Mouse (Mus musculus) c-Kit-positive CD71-positive TER-119-negative erythroid progenitor cells, embryonic 14.5 days (primary cell): Measurements from ENCODE around the gene Plcb4.
"Not testable (repeated sequence)": the region's sequence is repeated elsewhere in the genome, so short reads cannot be mapped to it uniquely, and the experiment has no call there.

Experiments used
- DNase-seq: peaks from one replicate; pipeline ENCODE4 v3.0.0-alpha.2; 2013; ENCODE audit warnings: low read depth

Gene Plcb4

DNA sequence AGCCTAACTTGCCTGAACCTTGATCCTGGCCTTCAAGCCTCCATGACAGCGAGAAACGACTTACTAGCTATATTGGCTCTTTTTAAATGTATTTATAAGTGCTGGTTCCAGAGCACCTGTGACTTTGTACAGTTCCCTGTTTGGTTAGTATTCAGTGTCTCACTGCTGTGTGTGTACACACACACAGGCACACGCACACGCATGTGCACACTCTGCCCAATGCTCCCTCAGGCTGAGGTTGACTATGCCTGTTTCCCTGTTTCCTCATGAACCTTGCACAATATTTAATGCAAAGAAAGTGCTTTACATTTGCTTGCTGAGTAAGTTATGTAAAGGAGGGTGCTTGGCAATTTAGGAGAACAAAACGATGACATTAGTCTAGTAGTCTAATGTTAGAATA lies 16.5 kb downstream of the Plcb4 start:
- no peak for DNase-seq

DNA sequence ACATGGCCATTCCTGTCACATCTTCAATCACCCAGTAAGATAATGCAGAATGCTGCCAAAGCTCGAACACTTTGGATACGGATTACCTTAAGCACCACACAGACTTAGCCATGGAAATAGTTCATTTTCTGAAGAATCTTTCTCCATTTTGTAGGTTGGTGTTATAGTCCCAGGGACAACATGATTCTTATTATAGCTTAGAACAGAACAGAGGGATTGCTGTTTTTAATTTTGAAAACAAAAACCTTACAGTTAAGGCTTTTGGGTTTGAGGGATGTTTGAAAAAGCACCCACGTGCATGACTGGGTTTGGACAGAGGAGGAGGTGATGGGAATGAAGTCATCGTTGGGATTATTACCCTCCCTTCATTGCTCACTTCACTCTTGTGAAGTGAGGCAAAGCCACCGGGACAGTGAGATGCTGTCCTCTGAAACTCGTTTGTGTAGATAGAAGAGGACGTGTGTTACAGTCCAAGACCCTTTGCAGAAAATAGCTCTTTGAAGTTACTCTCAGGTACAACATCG lies 18.2 kb downstream of the Plcb4 start:
- no peak for DNase-seq

DNA sequence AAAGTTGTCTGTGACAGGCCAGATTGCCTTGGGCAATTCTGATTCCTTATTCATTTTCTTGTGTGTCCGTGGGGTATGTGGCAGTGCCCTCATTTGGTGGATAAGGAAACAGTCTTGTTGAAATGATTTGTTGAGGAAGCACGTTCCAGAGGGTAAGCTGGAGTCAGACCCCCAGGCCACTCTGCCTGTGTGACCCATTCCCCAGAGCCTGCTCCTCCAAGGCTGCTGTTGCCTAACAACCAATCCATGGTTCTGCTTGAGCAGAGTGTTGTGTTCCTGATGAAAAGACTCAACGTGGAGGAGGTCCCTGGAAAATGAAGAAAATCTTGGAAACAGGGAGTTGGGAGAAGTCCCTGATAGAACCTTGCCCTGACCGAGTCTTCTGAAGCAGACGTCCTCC lies 18.8 kb downstream of the Plcb4 start:
- DNase-seq, result no peak

DNA sequence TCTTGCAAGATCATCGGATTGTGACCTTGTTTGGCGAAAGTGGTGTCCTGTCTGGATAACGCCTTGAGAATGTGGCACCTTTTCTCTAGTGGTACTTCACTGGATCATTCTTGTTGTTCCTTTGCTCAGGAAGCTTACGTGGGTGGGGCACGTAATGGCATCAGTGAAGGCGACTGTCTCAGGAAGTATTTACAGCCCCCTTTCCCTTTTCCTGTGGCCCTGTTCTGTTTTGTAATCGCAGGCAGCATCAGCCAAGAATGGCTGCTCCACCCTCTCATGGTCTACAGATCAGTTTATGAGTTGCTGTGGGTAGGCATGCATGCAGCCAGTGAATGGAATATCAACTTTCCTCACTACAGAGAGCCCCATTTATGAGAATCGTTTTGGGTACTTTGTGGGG lies 21.2 kb downstream of the Plcb4 start:
- DNase-seq, result no peak

DNA sequence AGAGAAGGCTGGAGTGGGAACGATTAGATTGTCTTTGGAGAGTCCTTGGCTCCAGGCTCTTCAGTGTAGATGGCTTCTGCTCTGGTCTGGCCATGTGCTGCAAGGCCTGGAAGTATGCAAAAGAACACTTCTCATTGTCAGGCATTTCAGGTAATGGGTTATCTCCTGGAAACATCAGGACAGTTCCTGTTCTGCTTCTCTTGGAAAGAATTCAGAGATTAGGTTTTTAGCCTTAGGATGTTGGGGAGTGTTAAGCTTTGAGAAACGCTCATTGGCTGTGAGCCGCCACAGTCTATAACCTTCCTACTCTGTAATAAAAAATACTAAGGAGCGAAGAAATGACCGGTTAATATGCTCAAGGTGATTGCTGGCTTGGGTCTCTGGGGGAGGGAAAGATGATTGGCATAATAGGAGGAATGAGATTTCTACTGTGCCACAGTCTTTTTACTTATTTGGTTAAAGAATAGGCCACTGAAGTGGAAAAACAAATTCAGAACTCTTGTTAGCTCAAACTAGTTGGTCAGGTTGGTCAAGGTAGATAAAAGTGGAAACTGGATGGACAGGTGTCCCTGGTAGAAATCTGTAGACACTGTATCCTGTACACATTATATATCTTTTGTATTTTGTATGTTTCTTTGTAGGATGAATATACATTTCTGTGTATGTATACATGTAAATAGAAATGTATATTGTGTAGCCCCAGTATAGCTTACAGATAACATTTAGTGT lies 21.8 kb downstream of the Plcb4 start:
- DNase-seq, result no peak

DNA sequence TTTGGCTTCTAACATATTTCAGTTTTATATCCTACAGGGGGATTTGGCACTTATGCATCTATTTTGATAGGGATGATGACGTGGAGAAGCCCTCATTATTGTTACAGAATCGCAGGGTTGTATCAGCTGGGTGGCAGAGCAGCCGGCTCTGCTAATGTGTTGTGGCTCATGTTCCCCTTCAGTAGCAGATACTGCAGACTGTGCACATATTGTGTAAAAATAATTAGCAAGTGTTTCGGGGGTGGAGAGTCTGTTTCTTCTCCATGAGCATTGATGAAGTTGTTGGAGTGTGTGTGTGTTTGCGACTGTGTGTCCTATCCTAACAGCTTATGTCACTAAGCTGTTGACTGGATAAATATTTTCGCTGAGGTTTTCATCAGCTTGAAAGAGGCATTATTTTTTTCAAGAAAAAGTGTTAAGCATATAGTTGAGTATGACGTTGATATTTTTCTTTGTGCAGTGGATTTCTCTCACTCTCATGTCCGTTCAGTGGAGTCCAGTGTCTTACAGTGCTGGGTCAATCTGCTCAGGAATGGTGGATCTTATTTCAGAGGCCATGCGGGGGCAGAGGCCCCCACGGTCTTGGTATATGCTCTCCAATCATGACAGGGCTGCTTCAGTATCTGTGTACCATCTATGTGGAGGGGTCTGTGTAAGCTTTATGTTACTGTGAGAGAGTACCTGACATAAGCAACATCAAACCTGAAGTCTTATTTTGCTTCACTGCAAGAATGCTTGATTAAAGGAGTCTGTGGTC lies 25.1 kb downstream of the Plcb4 start:
- no peak for DNase-seq

DNA sequence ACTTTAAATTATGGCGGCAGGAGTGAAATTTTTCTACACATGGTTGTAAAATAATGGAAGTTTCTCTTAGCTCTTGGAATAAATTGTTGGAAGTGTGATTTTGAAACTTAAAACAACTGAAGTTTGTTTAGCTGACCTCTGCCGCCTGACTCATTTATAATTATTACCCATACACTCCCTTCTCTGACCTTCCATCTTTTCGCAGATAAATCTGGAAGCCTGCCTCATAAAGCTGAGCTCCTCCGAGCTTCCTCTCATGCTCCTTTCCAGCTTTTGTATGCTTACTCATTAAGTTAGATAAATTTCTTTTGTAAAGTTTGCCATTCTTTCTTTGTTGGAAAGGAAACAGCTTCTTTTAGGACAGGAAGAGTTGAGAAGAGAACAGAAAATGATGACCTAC lies 27.9 kb downstream of the Plcb4 start:
- no peak for DNase-seq

DNA sequence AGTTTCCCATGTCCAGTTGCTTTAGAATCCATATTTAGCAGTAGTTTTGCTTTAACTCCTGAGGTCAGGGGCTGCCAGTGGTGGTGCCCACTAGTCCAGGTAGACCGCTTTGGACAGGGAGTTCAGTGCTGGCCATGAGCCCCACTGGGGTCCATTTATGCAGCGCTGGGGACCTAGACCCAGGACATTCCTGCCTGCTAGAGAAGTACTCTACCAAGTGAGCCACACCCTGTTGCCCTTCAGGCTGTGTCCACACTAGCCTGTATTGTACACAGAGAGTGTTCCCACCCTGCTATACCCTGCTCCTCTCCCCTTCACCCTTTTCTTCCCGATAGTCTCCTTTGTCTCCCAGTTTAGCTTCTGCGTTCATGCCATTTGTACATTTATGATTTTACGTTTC lies 28.8 kb downstream of the Plcb4 start:
- no peak for DNase-seq

DNA sequence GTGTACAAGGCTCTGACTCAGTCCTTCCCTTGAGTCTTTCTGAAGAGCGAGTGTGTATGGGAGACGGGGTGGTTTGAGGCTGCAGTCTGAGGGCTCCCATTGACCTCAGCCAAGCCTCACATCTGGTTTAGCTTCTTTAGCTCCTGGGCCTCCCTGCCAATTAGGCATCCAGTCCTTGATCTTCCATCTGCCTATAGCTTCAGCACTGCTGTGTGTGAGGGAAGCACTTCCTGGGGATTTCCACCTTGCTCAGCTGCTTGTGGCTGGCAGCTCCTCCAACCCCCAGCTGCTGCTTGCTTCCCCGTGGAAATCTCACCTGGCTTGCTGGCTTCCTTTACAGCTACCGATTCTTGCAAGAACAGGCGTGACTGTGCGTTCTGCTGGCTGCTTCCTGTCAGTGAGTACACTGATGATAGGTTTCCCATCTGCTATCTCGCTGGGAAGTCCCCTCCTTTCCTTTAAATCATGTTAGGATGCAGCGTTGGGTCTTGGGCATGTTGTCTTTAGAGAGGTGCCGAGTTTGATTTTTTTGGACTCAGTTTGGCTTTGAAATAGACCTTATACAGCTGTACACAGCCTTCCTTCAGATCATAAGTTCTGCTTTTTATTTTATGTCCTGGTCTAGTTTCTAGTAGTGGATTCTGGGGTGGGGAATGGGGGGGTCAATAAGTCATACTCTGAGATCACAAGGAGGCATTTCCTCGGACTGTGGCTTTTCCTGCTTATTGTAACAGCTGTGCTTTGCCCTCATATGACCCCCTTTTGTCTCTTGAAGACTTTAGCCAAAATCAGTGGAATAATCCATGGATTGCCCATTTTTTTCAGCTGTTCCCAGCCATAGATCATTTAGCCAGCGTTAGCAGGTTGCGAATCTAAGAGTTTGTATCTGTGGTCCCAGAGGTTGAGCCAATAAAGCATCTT lies 34.0 kb downstream of the Plcb4 start:
- no peak for DNase-seq

DNA sequence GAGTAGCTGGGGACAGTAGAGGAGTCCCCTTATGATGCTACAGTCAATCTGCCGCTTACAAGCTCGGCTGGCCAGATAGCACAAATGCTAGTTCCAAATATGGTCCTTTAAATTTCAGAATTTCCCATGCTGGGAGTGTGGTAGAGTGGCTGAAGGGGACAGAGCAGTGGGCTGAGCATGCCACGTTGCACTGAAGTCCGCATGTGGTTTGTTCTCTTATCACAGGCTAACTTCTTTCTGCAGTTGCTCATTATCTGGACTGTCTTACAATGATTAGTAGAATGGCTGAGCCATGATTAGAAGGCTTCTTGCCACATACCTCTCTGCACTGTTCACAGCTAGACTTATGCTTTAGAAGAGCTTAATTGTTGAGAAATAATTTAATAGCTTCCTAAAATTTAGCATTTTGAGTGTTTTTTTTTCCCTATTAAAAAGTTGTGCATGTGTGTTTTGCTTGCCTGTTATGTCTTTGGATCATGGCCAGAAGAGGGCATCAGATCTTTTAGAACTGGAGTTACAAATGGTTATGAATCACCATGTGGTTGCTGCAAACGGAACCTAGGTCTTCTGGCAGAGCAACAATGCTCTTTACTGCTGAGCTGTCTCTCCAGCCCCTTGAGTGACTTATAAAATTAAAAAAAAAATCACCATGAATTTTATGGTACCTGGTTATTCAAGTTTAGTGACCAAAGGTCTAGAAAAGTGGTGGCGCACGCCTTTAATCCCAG lies 42.0 kb downstream of the Plcb4 start:
- peak; percentile 62 for DNase-seq

DNA sequence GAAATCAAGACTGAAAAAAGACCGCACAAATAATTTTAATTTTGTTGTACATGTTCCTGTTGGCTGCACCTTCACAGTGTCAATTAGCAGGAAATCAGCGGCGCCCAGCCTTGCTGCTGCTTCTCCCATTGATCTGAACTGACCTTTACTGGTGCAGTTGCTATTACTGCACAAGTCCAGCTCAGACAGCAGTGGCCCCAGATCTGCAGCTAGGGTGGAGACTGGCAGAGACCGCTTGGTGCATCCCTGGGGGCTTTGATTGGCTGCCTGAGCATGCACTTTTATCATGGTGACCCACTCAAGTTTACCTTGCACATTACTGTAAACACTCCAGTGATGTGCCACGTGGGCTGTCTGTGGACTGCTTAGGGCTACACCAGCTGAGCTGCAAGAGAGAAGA lies 45.9 kb downstream of the Plcb4 start:
- no peak for DNase-seq

DNA sequence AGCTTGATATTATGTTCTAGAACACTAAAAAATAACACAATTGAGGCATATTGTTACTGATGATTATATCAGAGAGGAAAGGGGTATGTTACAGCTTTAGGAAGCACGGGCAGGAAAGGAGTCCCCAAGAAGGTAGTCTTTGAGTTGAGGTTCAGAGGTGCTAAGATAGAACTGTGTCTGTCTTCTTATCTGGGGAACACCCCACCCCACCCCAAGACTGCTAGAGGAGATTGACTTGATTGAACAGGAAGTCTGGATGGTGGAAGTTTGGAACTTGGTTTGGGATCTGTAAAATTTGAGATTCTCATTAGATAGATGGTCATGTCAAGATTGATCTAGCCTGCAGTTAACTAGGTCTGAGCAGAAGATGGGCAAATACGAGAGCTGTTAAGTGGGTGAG lies 48.5 kb downstream of the Plcb4 start:
- DNase-seq, result no peak

DNA sequence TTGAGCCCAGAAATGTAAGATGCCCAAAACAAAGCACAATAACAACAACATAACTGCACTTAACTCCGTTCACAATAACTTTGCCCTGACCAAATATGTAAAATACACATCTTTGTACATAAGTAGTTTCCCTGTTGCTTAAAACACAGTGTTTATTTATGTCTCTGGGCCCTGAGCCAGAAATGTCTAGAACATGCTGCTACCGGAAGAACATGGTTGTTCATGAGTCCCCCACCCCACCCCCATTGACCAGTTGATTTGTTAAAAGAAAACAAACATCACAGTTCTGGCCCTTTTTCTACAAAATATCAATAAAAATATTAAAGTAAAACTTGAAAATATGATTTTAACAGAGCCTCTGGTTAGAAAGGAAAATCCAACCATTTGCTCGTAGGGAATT lies 49.6 kb downstream of the Plcb4 start:
- no peak for DNase-seq

DNA sequence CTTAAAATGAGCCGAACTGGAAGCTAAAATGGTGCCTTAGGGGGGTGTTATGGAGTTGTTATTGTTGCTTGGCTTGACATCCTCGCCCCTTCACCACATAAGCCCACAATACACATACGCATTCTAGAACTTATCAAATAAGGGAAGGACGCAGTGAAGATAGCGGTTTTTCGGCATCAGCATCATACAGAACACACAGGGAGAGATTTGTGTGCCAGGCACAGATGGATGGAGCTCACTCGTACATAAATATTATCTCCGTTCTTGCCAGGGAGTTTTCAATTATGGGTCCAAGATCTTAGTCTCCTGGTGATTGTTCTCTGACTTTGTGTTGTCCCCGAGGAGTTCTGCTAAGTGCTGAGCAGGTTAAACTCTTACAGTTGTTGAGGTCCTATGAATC lies 50.0 kb downstream of the Plcb4 start:
- DNase-seq, result no peak

DNA sequence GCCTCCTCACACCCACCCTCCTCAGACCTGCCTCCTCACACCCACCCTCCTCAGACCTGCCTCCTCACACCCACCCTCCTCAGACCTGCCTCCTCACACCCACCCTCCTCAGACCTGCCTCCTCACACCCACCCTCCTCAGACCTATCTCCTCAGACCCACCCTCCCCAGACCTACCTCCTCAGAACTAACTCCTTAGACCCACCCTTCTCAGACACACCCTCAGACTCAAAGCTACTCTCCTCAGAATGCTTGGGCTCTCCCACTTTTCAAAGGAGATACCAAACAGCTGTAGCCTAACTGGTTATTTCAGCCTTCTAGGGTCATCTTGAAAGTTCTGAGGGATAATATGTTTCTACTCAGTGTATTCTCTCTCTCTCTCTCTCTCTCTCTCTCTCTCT lies 50.9 kb downstream of the Plcb4 start:
- DNase-seq, result not testable (repeated sequence)

DNA sequence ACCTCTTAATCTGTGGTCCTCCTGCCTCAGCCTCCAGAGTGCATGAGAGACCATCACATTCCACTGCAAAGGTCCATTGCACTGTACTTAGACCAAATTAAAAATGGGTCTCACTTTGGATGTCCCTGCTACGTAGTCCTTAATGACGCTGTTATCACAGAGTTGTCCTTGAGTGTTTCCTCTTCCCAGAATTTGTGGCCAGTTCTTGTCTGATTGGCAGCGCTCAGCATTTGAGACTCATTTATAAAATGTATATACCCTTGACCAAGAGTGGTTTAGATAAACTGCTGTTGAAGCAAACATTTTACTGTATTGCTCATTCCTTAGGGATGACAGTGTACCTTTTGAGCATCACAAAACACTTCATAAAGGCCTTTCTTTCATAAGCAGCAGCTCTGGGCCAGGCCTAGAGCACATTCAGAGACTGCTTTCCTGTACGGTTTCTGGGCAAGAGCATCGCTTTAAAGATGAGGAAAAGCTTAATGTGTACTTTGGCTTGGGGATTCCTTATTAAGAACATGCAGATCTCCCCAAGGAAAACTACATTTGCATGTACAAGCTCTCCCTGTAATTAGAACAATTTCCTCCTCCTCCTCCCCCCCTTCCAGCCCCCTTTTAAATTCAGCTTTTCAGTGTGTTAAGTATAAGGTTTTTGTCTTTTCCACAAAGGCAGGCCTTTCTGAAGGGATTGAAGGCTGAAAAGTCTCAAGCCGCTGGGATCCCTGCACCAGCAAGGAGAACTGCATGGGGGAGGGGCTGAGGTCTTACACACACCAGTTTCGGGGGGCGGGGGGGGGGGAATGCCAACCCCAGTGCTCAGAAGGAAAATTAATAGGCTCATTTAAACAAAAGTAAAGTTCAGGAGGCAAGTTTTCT lies 52.5 kb downstream of the Plcb4 start:
- no peak for DNase-seq

DNA sequence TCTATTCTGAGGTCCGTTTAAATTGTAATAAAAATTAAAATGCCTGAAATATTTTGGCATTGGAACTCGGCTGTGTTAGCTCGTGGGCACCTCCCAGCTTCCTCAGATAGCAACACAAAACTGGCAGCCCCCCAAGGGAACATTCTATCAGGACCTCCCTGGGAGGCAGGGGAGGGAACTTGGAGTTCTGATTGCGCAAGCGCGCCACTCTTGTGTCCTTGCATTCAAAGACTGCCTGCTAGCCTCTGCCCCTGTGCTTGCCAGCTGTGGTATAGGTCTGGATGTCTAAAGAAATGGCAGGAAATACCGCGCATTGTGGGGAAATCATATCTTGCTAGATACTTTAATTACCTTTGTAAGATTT lies 53.1 kb downstream of the Plcb4 start:
- no peak for DNase-seq

DNA sequence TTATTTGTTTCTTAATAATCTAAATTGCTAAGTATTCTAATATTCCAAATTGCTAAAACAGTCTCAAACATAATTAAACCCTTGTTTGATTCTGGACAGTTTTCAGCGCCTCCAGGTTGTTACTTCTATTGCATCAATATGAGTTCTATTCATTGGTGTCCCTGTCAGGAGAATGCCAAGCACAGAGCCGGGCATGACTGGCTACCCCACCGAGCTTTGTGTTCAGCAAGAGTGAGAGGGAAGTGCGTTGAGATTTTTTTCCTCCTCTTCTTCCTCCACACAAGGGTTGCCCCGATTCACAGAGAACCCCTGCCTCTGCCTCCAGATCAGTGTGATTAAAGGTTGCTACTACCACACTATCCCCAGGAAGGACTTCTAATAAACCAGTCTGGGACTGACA lies 53.5 kb downstream of the Plcb4 start:
- no peak for DNase-seq

DNA sequence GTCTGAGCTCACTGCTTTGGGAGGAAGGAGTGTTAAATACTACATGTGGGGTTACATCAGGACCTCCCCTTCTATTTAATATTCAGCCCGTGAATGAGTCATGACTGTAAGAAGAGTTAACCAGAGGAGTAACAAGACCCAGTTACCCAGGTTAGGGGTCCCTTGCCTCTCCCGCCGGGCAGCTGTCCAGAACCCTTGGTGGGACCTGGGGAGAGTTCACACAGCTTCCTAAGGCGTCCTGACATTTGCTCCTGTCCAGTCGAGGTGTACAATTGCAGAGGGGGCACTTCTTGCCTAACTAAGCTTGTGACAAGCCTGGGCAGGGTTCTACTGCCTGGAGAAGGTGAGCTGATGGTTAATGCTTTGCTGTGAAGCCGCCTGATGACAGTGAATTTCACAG lies 54.1 kb downstream of the Plcb4 start:
- DNase-seq, result no peak

DNA sequence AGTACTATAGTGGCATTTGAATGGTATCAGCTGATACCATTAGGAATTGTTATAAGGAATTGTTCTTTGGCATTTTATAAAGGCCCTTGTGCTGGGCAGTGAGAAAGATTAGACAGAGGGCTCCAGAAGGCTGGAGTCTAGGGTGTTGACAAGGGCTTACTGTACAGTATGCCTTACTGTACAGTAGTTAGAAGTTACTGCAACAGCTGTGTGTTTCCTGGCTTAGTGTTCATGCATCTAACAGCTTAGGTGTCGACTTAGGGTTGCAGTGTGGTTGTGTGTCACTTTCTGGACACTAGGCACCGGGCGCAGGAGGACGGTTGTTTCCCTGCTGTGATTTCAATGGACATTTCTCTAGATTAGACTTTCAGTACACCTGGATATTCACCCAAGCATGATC lies 57.4 kb downstream of the Plcb4 start:
- DNase-seq, result no peak
